Mouse (Mus musculus) retina, postnatal 1 day (tissue): ENCODE measurements around the gene Bpi.

Source experiments
- DNase-seq: peaks from one replicate; pipeline ENCODE4 v3.0.0-alpha.2; 2012

The Bpi gene

GRCm38 (mm10) chr2:158295700-158296099 is 37.8 kb downstream of the Bpi start:
- DNase-seq = no peak

GRCm38 (mm10) chr2:158299203-158299602 is 41.3 kb downstream of the Bpi start:
- no peak for DNase-seq

GRCm38 (mm10) chr2:158299731-158300130 is 41.8 kb downstream of the Bpi start:
- no peak for DNase-seq

DNA sequence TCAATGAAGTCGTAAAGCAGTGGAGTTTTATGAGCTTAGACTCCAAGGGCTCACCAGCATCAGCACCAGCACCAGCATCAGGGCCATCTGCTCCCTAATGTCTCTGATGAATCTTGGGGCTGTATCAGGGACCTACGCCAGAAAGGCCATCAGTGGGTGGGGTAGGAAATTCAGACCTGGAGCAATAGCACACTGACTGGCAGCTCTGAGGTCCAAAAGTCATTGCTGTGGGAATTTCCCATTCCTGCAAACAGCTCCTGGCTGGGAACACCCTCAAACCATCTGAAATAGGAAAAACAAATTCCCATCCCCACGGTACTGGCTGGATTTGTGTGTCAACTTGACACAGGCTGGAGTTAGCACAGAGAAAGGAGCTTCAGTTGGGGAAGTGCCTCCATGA is 44.9 kb downstream of the Bpi start:
- DNase-seq = no peak

GRCm38 (mm10) chr2:158305948-158306695 is 48.2 kb downstream of the Bpi start, which contains the start of gene Lbp:
Lbp (plus strand) TSS chr2:158306493.
- DNase-seq = peak; percentile 61

GRCm38 (mm10) chr2:158306696-158307049 is 48.8 kb downstream of the Bpi start:
- no peak for DNase-seq

GRCm38 (mm10) chr2:158308276-158308675 is 50.4 kb downstream of the Bpi start:
- DNase-seq = no peak

GRCm38 (mm10) chr2:158313089-158313488 is 55.2 kb downstream of the Bpi start:
- no peak for DNase-seq

- no peak for DNase-seq
Measured at GRCm38 (mm10) chr2:158316371-158316770, 58.5 kb downstream of the Bpi start.

GRCm38 (mm10) chr2:158317026-158317425 is 59.1 kb downstream of the Bpi start:
- DNase-seq = peak; percentile 87

GRCm38 (mm10) chr2:158321596-158321995 is 63.7 kb downstream of the Bpi start:
- DNase-seq = no peak

- DNase-seq = no peak
Measured at GRCm38 (mm10) chr2:158322845-158323244, 65.0 kb downstream of the Bpi start.

DNA sequence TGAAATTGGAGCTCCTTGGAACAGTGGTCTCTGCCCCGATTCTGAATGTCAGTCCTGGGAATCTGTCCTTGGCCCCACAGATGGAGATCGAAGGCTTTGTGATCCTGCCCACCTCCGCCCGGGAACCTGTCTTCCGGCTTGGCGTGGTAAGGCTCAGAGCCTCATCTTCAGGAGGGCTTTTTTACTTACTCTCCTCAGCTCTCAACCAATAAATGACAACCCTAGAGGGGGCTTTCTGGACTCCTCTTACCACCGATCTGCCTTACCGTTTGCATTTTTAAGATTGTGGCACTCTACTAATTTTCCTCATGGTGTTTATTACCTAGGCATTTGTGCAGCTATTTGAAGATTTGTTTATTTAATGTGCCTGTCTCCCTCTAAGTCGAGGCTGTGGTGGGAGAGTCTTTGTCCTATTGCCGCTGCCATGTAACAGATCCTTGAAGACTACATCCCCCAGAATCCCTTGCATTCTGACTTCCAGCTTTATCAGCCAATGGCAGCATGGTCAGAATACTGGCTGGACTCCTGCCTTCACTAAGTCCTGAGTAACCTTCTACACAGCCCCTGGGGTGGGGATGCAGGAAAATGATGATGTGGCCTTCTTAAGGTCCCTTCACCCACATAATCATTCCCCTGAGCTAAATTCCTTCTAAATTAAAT is 66.8 kb downstream of the Bpi start:
- DNase-seq = peak; percentile 83

- peak; percentile 42 for DNase-seq
Measured at GRCm38 (mm10) chr2:158325609-158326008, 67.7 kb downstream of the Bpi start.
